In the genomic region with DNA sequence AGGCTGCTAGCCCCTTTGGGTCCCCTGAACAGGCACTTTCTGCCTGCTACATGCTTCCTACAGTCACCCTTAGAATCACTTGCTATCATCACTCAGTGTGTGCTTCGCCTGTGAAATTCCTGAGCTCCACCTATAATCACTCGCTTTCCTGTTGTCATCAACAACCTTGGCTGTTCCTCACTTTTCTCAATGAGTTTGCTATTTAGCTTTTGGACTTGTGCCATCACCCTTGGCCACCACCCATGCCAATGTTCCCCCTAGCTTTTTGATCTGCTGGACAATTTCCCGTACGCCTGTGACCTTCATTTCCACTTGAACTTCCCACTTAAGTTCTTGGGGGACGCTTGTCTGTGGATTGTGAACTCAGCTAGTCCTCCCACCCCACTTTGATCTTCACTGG, we compare ENCODE assay signal across 20 mouse cellular contexts.
DNase-seq lines count a peak whose midpoint lies in the region; ATAC-seq and TF ChIP-seq lines count a peak whose summit lies in the region.
"Had no signal": no experiment of that assay in that cellular context is flagged by ENCODE, and none has a peak within 500 bp of the region (broad histone marks: within the 10 kb centered on the region; RNA-seq: fewer than 3 reads in every experiment).

No protein-coding gene starts in this region.

- TF ChIP-seq EP300 in heart, postnatal 0 days (IDR thresholded peaks at IDR 0.05; ENCODE audit: low read depth), result peak; percentile 76

- DNase-seq in adrenal gland, postnatal 36 days, result peak; percentile 7 to 28
- DNase-seq in adrenal gland, adult 18-20 months (ENCODE audit: low spot score in 2 of 2), result no peak
- peak; percentile 38 to 46 for DNase-seq in kidney, postnatal 25 days
- no peak for DNase-seq in kidney, adult 11 months
- DNase-seq in heart, adult 8-10 months (ENCODE audit: low spot score), result peak; percentile 68
- peak; percentile 91 for DNase-seq in heart, postnatal 0 days (ENCODE audit: low spot score)
- DNase-seq: cerebellum, adult 11 months; cerebellum, postnatal 25 days; gastrocnemius, postnatal 36 days; midbrain, embryonic 14.5 days; right cerebral cortex, postnatal 4 days; thymus, postnatal 14 days had no signal

- peak overlapping the region; percentile 91 for H3K27ac ChIP-seq in heart, postnatal 0 days (ENCODE audit: low read depth)
- no peak overlapping the region for H3K27ac ChIP-seq in intestine, embryonic 16.5 days (ENCODE audit: low read length)
- H3K27ac ChIP-seq: forebrain, embryonic 12.5 days; hindbrain, embryonic 15.5 days; kidney, postnatal 0 days; liver, embryonic 15.5 days; neural tube, embryonic 15.5 days had no signal

- 25% methylated on average over 5 of the region's 5 CpGs for WGBS in heart, postnatal 0 days
- 88% methylated on average over 5 of the region's 5 CpGs for WGBS in intestine, embryonic 16.5 days

- H3K9me3 ChIP-seq in heart, postnatal 0 days (replicated peaks; ENCODE audit: control insufficient read depth, low read length), result no peaks in the 10 kb centered on the region
- no peaks in the 10 kb centered on the region for H3K9me3 ChIP-seq in intestine, embryonic 16.5 days (ENCODE audit: control insufficient read depth, low read length)
- H3K9me3 ChIP-seq: forebrain, embryonic 12.5 days; hindbrain, embryonic 15.5 days; liver, embryonic 15.5 days; neural tube, embryonic 15.5 days had no signal

- no peak overlapping the region for H3K4me2 ChIP-seq in heart, postnatal 0 days (ENCODE audit: low read depth, low read length)
- no peak overlapping the region for H3K4me2 ChIP-seq in intestine, embryonic 16.5 days (ENCODE audit: low read depth, low read length)
- H3K4me2 ChIP-seq: forebrain, embryonic 12.5 days; hindbrain, embryonic 15.5 days; liver, embryonic 15.5 days; neural tube, embryonic 15.5 days had no signal

- H3K27me3 ChIP-seq in heart, postnatal 0 days (ENCODE audit: control insufficient read depth, insufficient read depth, low read length), result no peaks in the 10 kb centered on the region
- H3K27me3 ChIP-seq in intestine, embryonic 16.5 days (replicated peaks; ENCODE audit: control insufficient read depth, insufficient read depth, low read length), result no peaks in the 10 kb centered on the region
- H3K27me3 ChIP-seq: forebrain, embryonic 12.5 days; hindbrain, embryonic 15.5 days; liver, embryonic 15.5 days; neural tube, embryonic 15.5 days had no signal

- ATAC-seq in heart, postnatal 0 days (ENCODE audit: insufficient read depth, low read depth), result peak; percentile 77
- no peak for ATAC-seq in intestine, embryonic 16.5 days
- ATAC-seq in erythroid progenitor cell, adult 5-6 weeks (replicated peaks; ENCODE audit: low FRiP score, poor library complexity, severe bottlenecking), result no peak

- peaks cover 6% of the 10 kb centered on the region; the same call in 1 of the 2 replicates for H3K36me3 ChIP-seq in heart, postnatal 0 days (replicated peaks; ENCODE audit: control insufficient read depth, insufficient read depth, low read length)
- no peaks in the 10 kb centered on the region for H3K36me3 ChIP-seq in intestine, embryonic 16.5 days (ENCODE audit: control insufficient read depth, insufficient read depth, low read length)
- H3K36me3 ChIP-seq: hindbrain, embryonic 15.5 days; liver, embryonic 15.5 days; neural tube, embryonic 15.5 days had no signal

- TF ChIP-seq CTCF in heart, postnatal 0 days (IDR thresholded peaks at IDR 0.05; ENCODE audit: low read depth), result no peak

- H3K9ac ChIP-seq in heart, postnatal 0 days (replicated peaks; ENCODE audit: low read depth, low read length), result no peak overlapping the region
- H3K9ac ChIP-seq in intestine, embryonic 16.5 days (ENCODE audit: low read depth, low read length), result no peak overlapping the region
- H3K9ac ChIP-seq: forebrain, embryonic 12.5 days; hindbrain, embryonic 15.5 days; liver, embryonic 15.5 days; neural tube, embryonic 15.5 days had no signal

- H3K4me1 ChIP-seq in heart, postnatal 0 days (ENCODE audit: control insufficient read depth, insufficient read depth), result peaks cover 46% of the 10 kb centered on the region
- H3K4me1 ChIP-seq in intestine, embryonic 16.5 days (ENCODE audit: control insufficient read depth, insufficient read depth, low read length), result no peaks in the 10 kb centered on the region
- H3K4me1 ChIP-seq: forebrain, embryonic 12.5 days; hindbrain, embryonic 15.5 days; liver, embryonic 15.5 days; neural tube, embryonic 15.5 days had no signal

- H3K4me3 ChIP-seq in heart, postnatal 0 days (ENCODE audit: low read depth, low read length), result no peak overlapping the region
- no peak overlapping the region for H3K4me3 ChIP-seq in intestine, embryonic 16.5 days (ENCODE audit: low read length)
- H3K4me3 ChIP-seq: forebrain, embryonic 12.5 days; hindbrain, embryonic 15.5 days; liver, embryonic 15.5 days; myocyte; neural tube, embryonic 15.5 days had no signal

Comparison
In these comparisons a context has a peak if more than half of its experiments do, and no peak if none do; other contexts are left out.
1. DNase-seq: peak in adrenal gland, postnatal 36 days (2 of 2), kidney, postnatal 25 days (2 of 2), heart, adult 8-10 months (single experiment) and heart, postnatal 0 days (single experiment); none in adrenal gland, adult 18-20 months (0 of 2) and kidney, adult 11 months (single experiment).